Mouse (Mus musculus) lung, postnatal 0 days (tissue): Measurements from ENCODE around the gene Entpd2.

Experiments
- CTCF ChIP-seq: IDR thresholded peaks from 2 replicates; pipeline ENCODE4 v1.5.1; 2016; ENCODE audit warnings: antibody characterized with exemption, mild to moderate bottlenecking
- EP300 ChIP-seq: IDR thresholded peaks from 2 replicates; pipeline ENCODE4 v1.6.1; 2016; ENCODE audit warnings: antibody characterized with exemption, mild to moderate bottlenecking, control low read depth

- TF ChIP-seq CTCF (no peak), EP300 (no peak)
Observed at GRCm38 (mm10) chr2:25355419-25356066, 40.1 kb upstream of the Entpd2 start.
